Mouse (Mus musculus): Measurements from ENCODE around the gene Spock1.

Spock1 gene

DNA sequence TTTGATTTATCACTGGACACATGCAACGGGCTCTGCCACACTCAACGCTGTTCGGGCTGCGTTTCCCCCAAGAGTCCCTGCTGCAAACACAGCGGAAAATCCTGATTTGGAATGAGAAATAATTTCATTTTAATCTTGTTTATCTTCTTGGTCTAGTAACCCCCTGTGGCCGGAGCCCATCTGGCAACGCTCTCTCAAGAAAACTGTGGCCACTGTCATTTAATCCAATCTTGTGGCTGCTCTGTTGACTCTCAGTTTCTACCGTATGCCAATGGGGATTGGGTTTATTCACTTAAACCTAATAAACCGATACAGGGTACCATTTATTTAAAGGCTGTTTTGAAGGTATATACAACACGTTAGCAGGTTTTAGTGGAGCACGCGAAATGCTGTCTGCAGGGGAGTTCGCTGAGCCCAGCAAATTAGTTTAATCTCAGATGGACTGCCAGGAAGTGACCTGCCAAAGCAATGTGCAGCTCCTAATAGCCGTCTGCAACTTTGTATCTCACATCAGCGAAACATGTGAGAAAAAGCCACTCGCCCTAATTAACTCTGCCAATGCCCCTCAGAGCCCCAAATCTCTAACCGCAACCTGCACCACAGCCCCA lies 185.7 kb downstream of the Spock1 start:
- peak; percentile 41 to 49 for DNase-seq

DNA sequence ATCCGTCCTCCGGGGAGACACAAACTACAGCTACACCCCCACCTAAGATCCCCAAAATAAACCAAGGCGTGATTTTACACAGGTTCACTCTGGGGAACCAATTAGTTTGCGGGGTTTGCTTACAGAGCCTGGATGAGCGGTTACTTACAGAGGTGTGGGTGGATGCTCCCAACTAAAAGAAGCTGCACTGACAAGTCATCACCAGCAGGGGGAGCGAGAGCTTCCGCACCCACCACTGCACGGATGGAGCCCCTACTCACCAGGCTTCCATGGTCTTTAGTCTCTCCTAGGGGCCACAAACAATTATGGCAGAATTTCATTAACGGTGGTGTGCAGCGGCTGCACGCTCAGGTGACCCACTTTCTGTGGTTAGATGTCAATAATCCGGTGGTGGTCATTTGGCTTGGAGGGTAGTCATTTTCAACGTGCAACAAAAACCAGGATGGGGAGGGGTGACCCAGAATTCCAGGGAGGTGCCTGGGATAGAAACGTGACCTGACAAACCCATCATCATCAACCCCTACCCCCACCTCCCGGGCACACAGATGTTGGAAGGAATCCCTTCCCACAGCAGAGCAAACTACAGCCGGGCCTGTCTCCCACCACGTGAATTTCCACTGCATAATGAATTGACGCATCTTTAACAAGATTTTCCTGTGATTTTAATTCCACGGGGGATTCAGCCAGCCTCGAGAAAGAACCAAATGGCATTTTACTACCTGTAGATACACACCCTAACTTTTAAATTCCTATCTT lies 186.4 kb downstream of the Spock1 start:
- DNase-seq = peak; percentile 63 to 65

DNA sequence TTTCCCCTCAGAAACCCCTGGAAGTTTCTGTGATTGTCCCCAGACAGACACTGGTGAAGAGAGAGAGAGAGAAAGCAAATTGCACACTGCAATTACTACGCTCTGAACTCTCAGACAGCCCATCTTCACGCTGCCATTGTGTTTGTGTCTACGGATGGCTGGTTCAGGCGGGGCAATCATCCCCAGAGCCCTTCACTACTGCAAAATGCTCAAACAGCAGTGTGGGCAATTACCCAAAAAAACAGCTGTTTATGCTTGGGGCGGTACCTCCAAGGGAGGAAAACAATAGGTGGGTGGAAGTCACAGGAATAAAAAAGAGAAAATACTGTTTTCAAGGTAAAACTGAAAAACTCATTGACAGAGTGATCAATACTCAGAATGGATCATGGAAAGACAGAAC lies 190.0 kb downstream of the Spock1 start:
- DNase-seq = no peak

DNA sequence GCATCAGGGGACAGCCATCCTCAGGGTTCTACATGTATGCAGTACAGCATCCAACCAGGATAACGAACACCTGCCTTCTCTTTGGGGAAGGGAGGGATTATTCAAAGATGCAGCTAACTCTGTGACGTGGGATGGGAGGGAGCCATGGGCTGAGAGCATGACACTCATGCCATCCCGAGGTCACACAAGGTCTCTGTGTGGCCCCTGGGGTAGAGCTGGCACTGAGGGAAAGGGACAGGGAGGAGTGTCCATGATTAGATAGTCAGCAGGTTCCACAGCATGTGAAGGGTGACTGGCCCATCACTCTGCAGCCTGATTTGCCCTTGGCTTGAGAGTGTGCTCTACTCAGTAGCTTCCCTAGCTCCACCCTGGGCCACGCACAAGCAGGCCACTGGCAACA lies 195.2 kb downstream of the Spock1 start:
- DNase-seq = no peak

DNA sequence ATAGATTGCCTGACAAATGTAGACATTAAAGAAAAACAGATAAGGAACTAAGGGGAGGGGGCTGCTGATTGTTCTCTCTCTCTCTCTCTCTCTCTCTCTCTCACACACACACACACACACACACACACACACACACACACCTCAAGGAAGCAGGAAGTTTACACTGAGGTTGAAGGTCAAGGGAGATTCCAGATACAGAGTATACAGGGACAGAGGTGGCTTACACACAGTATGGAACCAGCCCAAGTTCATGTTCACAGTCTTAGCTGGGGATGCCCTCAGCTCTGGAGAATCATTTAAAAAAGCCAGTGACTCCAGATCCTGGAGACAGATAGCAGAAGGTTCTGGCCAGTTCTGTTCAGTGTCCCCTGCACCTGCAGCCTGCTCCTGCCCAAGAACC lies 199.7 kb downstream of the Spock1 start:
- DNase-seq = no peak

DNA sequence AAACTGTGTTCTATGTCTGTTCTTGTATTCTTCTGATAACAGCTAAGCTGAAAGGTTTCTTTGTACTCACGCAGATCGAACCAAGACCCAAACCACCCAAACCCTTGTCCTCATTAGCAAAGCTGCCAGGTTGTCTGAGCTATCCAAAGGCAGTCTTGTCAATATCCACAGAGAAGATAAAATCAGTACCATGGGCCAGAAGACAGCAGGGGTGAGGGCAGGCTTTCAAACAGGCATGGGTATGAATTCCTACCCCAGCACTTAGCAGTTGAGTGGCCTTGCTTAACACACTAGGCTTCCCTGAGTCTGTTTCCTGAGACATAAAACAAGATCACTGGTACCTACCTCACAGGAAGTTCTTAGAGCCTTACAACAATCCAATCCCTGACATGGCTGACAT lies 205.2 kb downstream of the Spock1 start:
- DNase-seq = no peak

DNA sequence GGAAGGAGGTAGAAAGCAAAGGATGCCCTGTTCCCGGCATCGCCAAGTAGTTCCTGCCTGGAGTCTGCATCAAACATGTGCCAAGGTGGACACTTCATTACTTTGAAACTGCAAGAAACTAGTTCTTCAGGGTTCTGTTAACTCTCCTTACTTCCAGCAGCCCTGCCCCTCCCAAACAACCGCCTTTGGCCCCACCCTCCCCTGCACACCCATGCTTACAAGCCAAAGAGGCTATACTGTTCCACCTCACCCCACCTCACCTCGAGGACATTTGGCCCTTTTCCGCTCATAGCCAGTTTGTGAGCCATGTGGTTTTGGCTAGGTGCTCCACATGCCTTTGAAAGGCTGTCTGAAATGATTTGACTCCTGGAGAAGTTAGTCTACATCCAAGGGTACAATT lies 211.4 kb downstream of the Spock1 start:
- DNase-seq = no peak

DNA sequence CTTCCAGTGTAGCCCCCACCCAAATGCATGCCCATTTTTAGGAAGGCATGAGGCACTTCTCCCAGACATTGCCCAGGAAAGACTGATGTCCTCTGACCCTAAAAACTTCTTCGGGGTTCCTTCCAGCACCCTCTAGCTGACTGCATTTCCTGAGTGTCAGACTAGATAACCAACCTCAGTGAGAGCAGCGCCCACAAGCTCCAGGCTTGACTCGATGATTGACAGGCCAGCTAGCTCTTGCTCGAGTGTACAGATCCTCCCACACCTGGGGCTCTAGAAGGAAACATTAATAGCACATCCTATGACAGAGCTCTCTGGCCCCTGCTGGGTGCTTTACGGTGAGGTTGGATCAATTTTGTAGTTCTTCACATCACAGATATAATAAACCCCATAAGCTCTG lies 219.2 kb downstream of the Spock1 start:
- no peak for DNase-seq

DNA sequence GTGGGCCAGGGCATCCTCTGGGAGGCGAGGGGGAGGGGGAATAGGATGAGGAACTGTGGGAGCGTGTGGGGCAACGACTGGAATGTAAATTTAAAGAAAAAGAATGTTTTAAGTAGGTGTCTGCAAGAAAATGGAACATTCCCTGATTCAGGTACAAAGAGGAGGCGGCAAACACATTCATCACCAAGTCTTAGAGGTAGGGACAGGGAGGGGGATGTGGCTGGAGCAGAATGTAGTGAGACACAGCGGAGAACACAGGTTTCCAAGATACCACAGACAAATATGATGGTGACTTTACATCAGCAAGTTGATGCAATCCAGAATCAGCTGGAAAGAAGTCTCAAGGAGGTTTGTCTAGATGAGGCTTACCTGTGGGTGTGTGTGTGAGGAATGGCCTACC lies 221.7 kb downstream of the Spock1 start:
- DNase-seq = no peak

DNA sequence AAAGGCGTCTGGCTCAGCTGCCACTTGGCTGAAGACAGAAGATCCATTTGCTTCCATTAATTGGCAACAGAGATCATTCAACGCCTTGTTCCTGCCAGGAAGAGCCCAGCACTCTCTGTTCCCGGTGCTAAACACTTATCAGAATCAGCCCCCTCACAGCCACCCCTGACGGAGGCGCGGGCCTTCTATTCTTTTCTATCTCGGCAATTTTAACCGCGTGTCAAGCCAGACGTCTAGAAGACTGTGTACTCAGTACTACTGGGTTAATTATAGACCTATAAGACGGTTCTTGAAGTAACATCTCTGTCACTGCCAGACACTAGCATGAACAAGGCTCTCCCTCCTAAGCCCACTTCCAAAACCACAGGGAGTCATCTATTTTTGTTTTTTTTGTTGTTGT lies 222.9 kb downstream of the Spock1 start:
- DNase-seq = no peak

DNA sequence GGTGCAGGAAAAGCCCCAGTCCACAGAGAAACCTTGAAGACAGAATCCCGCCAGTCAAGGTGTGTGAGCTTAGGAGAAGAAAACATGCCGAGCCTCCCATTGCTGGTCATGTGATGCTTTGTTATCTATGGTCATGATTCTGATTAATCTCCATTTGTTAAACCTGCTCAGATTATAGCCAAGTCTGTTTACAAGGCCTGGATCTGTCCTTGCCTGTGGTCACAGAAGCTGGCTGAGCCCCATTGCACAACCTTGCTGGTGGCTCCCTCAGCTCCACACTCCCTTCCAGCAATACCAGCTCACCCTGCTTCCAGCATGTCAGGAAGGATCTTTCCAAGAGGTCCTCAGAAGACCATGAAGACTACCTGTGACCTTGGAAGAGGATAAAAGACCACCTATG lies 228.5 kb downstream of the Spock1 start:
- DNase-seq = no peak

DNA sequence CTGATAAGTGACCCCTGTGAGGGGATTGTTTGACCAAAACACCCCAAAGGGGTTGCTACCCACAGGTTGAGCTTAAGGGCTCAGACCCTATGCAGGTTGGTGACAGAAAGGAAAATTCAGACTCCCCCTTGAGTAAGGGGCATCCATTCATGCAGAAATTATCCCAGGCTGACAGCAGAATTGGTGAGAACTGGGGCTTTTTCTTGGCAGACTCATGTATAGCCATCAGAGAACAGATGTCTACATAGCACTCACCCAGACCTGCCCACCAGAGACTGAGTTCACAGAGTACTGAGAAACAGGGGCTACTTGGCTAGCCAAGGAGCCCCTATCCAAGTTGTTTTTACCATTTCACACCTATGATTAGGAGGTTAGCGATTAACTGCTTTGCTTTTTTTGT lies 231.3 kb downstream of the Spock1 start:
- no peak for DNase-seq

DNA sequence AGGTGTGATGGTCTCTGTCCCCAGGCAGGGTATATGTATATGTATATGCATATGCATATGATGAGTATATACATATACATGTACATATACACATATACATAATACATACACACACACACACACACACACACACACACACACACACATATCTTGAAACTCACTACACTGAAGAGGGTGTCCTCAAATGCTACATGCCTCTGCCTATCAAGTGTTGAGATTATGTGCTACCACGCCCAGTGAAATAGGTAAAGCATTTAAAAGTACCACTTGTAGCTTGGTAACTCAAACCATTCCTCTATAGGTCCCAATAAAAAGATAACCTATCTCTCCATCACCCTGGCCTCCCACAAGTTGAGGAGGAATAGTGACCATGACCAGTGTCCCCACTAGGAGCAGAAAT lies 234.7 kb downstream of the Spock1 start:
- no peak for DNase-seq

DNA sequence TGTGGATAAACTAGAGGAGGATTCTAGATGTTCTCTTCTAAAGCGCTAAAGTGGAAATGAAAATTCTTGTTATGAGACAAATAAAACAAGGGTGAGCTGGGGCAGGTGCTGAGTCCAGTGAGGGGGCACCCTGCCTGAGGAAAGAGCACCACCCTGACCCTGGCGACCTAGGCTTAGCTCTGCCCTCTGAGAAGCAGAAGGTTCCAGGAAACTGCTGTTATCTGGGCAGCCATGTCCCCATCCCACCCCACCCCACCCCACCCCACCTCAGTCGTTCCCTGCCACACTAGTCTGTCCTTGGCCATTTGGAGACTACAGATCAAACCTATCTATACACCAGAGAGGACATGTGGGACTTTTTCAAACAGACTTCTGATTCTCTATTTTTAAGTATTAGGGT lies 235.4 kb downstream of the Spock1 start:
- DNase-seq = no peak

DNA sequence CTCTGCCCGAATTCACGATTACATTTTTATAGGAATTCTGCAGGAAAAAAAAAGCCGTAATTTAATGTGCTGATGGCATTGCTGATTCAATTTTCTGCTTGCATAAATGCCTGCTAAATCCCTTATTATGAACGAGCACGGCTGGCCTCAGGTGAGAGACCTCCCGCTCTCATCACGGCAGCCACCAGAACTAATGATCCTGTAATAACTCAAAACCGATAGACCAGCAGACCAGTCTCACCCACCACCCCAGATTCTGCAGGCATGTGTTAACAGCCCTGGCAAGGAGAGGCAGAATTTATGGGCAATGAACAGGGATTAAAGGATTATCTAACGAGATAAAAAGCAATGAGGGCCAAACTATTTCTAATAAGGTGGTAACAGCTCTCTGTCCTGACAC lies 236.2 kb downstream of the Spock1 start:
- no peak for DNase-seq

DNA sequence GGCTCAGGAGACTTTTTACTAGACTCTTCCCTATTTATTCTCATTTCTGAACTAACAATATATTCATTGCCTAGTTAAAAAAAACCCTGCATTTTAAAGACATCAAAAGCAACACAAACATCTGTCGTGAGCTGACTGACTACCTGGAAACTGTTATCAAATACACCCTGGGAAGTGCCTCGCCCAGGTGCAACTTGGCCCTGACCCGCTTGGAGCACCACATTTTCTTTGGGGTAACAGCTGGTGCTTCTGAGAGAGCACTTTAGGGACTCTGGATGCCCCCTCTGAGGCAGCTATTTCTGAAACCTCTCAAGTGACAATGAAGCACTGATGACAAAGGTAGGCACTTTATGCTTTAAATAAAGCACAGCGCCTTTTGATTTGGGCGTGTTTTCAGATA lies 236.8 kb downstream of the Spock1 start:
- no peak for DNase-seq

DNA sequence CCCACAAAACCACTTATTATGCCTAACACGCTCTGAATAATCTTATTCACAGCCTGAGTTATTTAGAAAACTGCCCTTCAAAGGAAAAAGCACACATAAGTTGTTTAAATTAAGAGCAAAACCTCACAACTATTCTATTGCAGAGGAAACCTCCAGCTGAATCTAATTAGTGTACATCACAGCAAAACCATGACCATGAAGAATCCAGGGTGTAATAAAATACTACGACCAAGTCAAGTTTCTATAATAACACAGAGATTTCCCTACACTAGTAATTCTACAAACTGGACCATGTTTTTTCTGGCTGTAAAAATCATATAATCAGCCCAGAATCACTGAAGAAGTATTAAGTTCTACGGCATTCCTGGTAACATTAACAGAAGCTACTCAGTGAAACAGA lies 240.5 kb downstream of the Spock1 start:
- no peak for DNase-seq

DNA sequence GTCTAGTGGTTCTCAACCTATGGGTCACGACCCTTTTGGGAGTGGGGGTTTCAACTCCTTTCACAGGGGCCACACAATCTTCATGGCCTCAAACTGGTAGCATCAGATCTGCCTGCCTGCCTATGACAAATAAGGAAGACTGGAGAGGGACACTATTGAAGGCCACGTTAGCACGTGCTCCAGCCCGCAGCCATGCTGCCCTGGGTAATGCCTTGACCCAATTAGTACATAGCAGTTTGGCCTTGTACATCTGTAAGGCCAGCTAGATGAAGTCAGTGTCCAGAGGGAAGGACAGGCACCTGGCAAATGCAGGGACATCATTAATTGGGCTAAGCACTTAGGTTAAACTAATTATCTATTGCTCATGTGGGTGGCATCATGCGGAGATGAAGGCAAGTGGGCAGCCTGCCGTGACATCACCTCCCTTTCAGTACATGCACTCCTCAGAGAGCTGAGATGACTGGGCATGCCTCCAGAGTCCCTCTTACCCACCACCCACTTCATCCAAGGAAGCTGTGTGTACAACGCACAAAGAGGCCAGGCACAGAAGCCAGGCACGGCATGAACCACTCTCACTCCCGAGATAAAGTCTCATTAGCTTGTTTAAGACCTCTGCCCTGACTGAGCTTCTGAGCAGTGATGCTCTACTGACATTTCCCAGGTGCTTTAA lies 241.8 kb downstream of the Spock1 start:
- no peak for DNase-seq

DNA sequence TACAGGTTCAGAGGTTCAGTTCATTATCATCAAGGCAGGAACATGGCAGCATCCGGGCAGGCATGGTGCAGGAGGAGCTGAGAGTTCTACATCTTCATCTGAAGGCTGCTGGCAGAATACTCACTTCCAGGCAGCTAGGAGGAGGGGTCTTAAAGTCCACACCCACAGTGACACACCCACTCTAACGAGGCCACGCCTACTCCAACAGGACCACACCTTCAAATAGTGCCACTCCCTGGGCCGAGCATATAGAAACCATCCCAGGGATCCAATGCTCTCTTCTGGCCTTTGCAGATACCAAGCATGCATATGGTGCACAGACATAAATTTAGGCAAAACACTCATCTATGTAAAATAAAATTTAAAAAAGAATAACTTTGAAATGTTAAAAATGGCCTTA lies 245.6 kb downstream of the Spock1 start:
- no peak for DNase-seq

DNA sequence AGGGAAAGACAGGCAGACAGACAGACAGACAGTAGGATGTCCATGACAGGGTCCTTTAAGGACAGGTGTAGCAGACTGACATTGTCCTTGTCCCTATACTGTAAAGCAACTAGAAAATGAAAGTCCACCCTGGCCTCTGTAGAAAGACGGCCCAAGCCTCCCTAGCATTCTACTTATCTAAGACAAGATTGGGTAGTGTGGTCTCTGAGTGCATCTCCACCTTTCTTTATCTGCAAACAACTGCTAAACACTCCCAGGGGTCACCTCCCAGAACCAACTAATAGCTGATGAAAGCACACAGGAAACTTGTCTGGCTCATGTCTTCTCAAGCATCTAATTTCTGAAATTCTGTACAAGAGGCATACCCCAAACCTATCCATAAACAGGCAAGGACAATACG lies 247.6 kb downstream of the Spock1 start:
- no peak for DNase-seq

DNA sequence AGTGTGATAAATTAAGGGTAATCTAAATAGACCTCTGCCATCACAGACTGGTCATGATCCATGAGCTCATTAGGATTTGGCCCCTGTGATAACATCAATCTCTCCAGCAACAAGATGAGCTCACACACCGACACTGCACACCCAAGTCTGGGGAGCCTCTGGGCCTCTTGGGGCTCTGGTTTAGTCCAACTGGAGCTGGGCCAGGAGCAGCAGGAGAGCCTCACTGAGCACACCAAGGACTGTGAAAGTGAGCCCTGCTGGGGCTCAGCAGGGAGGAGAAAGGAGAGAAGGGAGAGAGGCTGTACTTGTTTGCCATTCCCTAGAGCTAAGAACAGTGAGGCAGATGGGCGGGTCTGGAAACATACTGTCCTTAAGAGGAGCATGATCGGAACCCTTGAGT lies 248.3 kb downstream of the Spock1 start:
- no peak for DNase-seq

DNA sequence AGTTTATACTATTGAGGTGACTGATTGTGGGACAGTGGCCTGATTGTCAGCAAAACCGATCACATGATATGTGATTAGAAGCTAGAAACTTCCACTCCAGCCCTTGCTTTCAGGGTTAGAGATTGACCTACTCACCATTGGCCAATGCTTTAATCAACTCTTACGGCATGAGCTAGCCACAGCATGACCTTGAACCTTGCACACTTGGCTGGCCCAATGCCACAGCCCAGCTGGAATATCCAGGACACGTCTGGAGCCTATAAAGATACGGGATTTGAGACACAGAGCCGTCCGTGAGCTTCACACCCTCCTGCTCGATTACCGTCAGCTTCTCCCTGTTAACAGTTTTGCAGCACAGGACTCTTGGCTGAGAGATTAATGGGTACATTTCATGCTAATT lies 251.5 kb downstream of the Spock1 start:
- no peak for DNase-seq

DNA sequence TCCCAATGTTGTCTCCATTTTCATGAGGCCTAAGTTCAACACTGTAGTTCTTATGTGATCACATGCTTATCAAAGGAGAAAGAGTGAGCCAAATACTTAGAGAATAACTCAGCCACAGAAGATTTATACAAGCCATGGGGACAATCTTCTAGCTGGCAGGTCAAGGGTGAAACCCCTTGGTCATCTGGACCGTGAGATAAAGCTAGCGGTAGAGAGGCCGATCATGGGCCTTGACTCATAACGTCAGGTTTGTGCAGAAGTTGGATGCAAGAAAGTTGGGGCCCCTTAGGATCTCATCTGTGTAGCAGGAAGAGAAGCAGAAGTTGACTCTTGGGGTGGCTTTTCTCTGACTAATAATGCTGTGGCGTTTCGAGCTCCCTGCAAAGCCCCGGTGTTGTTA lies 253.8 kb downstream of the Spock1 start:
- DNase-seq = no peak

DNA sequence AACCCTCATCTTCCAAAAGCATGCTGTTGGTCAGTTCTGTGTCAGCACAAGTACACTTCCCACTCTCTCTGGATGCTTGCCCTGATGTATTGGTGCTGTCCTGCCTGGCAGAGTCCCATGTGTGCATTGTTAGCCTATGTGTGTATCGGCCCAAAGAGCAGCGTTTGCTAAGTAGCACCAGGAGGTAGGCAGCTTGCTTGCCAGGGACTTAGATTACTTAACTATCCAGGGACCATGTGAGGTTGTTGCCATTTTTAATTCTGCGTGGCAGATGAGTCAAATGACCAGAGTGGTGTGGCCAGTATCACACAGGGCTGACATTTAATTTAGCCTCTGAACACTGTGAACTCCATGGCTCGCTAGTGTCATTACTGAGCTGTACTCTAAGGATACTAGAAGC lies 256.9 kb downstream of the Spock1 start:
- DNase-seq = peak in 1 of 2 experiments; percentile 38
